Mouse (Mus musculus): ENCODE data around the gene Usp3.

GRCm38 (mm10) chr9:66614547-66614946, 21.6 kb upstream of the Usp3 start:
- TF ChIP-seq CTCF (IDR thresholded peaks at IDR 0.05; ENCODE audit: low read depth) (no peak), EP300 (IDR thresholded peaks at IDR 0.05; ENCODE audit: low read depth) (no peak)
